Mouse (Mus musculus): ENCODE measurements at regions not wholly inside any gene's neighbourhood (a gene's known extent, or its start where the extent isn't known, plus 50 kb on each side); places are given as distances from the start of the nearest gene placed in this dataset.

DNA sequence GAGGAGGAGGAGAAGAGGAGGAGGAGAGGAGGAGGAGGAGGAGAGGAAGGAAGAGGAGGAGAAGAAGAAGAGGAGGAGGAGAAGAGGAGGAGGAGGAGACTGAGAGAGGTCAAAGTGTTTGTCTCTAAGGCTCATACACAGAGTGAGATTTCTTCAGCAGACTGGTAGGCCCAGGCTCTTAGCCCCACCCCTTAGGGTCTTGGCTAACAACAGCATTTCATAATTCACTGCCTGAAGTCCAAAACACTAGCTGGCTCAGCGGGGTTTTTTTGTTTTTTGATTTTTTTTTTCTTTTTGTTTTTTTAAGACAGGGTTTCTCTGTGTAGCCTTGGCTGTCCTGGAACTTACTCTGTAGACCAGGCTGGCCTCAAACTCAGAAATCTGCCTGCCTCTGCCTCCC is 86.5 kb upstream of the Barx2 start:
- TF ChIP-seq CTCF (conservative IDR thresholded peaks at IDR 0.05 in 1 of 2, IDR thresholded peaks at IDR 0.05 in 1 of 2; ENCODE audit: low read depth in 2 of 2, low read length in 2 of 2) (no peak), ZKSCAN1 (IDR thresholded peaks at IDR 0.05; ENCODE audit: borderline replicate concordance, low read depth, low read length) (no peak)
